8 mouse cellular contexts compared by ENCODE assay signal in the genomic region with DNA sequence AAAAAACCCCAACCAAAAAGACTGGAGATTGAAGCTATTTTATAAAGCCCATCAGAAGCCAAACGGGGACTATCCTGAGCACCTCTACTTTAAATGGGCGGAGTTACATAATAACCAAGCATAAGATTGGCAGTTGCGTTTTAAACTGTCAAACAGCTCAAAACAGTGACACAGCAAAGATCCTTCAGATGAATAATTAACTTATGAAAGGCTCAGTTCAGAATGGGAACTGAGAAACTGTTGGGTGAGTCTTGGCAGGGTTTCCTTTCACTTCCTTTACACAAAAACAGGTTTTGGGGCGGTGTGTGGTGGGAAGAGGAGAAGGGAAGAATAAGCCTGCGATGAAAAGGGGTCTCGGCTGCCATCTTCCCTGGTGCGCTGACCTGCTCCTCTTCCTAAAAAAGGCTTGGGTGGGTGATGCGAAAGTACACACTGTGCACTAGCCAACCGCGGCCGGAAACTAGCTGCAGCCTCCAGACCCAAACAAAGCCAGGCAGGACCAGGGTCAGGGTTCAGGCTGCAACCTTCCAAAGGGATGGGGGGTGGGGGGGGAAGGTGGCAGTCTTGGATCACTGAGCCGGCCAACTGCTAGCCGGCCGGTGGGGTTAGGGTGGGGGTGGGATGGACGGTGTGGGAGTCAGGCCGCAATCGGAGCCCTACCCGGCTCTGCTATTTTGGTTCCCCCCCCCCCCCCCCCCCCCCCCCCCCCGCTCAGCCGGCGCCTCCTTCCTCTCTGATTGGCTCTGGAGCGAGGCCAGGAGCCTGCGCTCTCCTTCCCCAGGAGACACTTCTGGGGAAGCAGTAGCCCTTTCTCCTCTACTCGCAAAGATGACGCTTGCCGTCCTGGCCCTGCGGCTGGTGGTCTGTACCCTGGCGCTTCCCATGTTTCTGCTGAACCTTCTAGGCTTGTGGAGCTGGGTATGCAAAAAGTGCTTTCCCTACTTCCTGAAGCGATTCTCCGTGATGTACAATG. TPM values are rescaled to one million over a fixed set of nuclear protein-coding genes. Genes with fewer than 3 reads are reported as not detected.
DNase-seq lines count a peak whose midpoint lies in the region; ATAC-seq and TF ChIP-seq lines count a peak whose summit lies in the region.

Gene Mettl7a1, plus strand, starts transcription at position 122 of the 973 bp plus-strand sequence.

- no peak for TF ChIP-seq POLR2A in bone marrow macrophage, adult 2 months (IDR thresholded peaks at IDR 0.05; ENCODE audit: borderline replicate concordance, low read depth, low read length)
- no peak for TF ChIP-seq POLR2A in spleen, adult 2 months (IDR thresholded peaks at IDR 0.05; ENCODE audit: low read depth, low read length)

- WGBS in embryonic facial prominence, embryonic 15.5 days: 2% methylated on average over 23 of the region's 30 CpGs
- WGBS in limb, embryonic 13.5 days: 5% methylated on average over 23 of the region's 30 CpGs
- 3% methylated on average over 25 of the region's 30 CpGs for WGBS in midbrain, embryonic 15.5 days
- under 1% methylated on average over 27 of the region's 30 CpGs for WGBS in spleen, adult 2 months

- TF ChIP-seq CTCF in bone marrow macrophage, adult 2 months (IDR thresholded peaks at IDR 0.05; ENCODE audit: low read depth, low read length): no peak
- TF ChIP-seq CTCF in spleen, adult 2 months (IDR thresholded peaks at IDR 0.05; ENCODE audit: extremely low read depth, insufficient read depth, insufficient read length, insufficient replicate concordance): no peak

- H3K9me3 ChIP-seq in embryonic facial prominence, embryonic 15.5 days (replicated peaks): no peaks in the 10 kb centered on the region
- H3K9me3 ChIP-seq in limb, embryonic 13.5 days: no peaks in the 10 kb centered on the region
- H3K9me3 ChIP-seq in midbrain, embryonic 15.5 days: no peaks in the 10 kb centered on the region

- peak within 1 kb of the TSS; percentile 26 for H3K9ac ChIP-seq in embryonic facial prominence, embryonic 15.5 days
- peak within 1 kb of the TSS; percentile 68 for H3K9ac ChIP-seq in limb, embryonic 13.5 days
- peak within 1 kb of the TSS; percentile 65 for H3K9ac ChIP-seq in midbrain, embryonic 15.5 days

- no peaks in the 10 kb centered on the region for H3K27me3 ChIP-seq in embryonic facial prominence, embryonic 15.5 days
- no peaks in the 10 kb centered on the region for H3K27me3 ChIP-seq in limb, embryonic 13.5 days
- no peaks in the 10 kb centered on the region for H3K27me3 ChIP-seq in midbrain, embryonic 15.5 days (replicated peaks)
- H3K27me3 ChIP-seq in spleen, adult 2 months (ENCODE audit: control insufficient read depth, insufficient read depth, low read length): no peaks in the 10 kb centered on the region

- H3K36me3 ChIP-seq in embryonic facial prominence, embryonic 15.5 days: no peaks in the 10 kb centered on the region
- H3K36me3 ChIP-seq in limb, embryonic 13.5 days: no peaks in the 10 kb centered on the region
- no peaks in the 10 kb centered on the region for H3K36me3 ChIP-seq in midbrain, embryonic 15.5 days (replicated peaks)
- no peaks in the 10 kb centered on the region for H3K36me3 ChIP-seq in spleen, adult 2 months (ENCODE audit: control insufficient read depth, insufficient read depth, low read length)

- H3K4me1 ChIP-seq in bone marrow macrophage, adult 2 months (ENCODE audit: control insufficient read depth, insufficient read depth, low read length): peaks cover 11% of the 10 kb centered on the region
- no peaks in the 10 kb centered on the region for H3K4me1 ChIP-seq in embryonic facial prominence, embryonic 15.5 days
- H3K4me1 ChIP-seq in limb, embryonic 13.5 days: 0 out of 2 replicates have a peak, but pooled peaks cover 4% of the 10 kb centered on the region
- peaks cover 15% of the 10 kb centered on the region for H3K4me1 ChIP-seq in midbrain, embryonic 15.5 days
- no peaks in the 10 kb centered on the region; the same call in 1 of the 2 replicates for H3K4me1 ChIP-seq in spleen, adult 2 months (ENCODE audit: control insufficient read depth, insufficient read depth, insufficient read length)

- peak; percentile 56; the same call in 1 of the 2 replicates for ATAC-seq in embryonic facial prominence, embryonic 15.5 days (ENCODE audit: insufficient number of reproducible peaks, low FRiP score, low TSS enrichment, low read depth)
- ATAC-seq in limb, embryonic 13.5 days (ENCODE audit: low FRiP score, low read depth): peak; percentile 75
- ATAC-seq in midbrain, embryonic 15.5 days (replicated peaks): peak; percentile 87

- peak within 1 kb of the TSS; percentile 82 for H3K27ac ChIP-seq in bone marrow macrophage, adult 2 months (ENCODE audit: insufficient read depth, low read depth, low read length)
- peak within 1 kb of the TSS; percentile 84 for H3K27ac ChIP-seq in embryonic facial prominence, embryonic 15.5 days (replicated peaks)
- H3K27ac ChIP-seq in limb, embryonic 13.5 days: peak within 1 kb of the TSS; percentile 61; the same call in 1 of the 2 replicates
- H3K27ac ChIP-seq in midbrain, embryonic 15.5 days: peak within 1 kb of the TSS; percentile 88
- peak within 1 kb of the TSS; percentile 88 for H3K27ac ChIP-seq in spleen, adult 2 months (ENCODE audit: insufficient read depth, low read length)

- DNase-seq in A20 (ENCODE audit: low read depth, low spot score): peak; percentile 89
- peak; percentile 83 for DNase-seq in heart, adult 8-10 months (ENCODE audit: low spot score)
- DNase-seq in kidney, adult 9 months: peak; percentile 88
- peak; percentile 55 to 65 for DNase-seq in spleen, adult 2 months (ENCODE audit: low read depth in 1 of 2, low spot score in 2 of 2)

- H3K4me2 ChIP-seq in embryonic facial prominence, embryonic 15.5 days (replicated peaks): peak within 1 kb of the TSS; percentile 81
- peak within 1 kb of the TSS; percentile 80 for H3K4me2 ChIP-seq in limb, embryonic 13.5 days (replicated peaks)
- H3K4me2 ChIP-seq in midbrain, embryonic 15.5 days: peak within 1 kb of the TSS; percentile 80

- H3K4me3 ChIP-seq in bone marrow macrophage, adult 2 months (ENCODE audit: insufficient read depth, low read length): peak within 1 kb of the TSS; percentile 70
- H3K4me3 ChIP-seq in embryonic facial prominence, embryonic 15.5 days (replicated peaks): peak within 1 kb of the TSS; percentile 57
- peak within 1 kb of the TSS; percentile 54 for H3K4me3 ChIP-seq in limb, embryonic 13.5 days
- H3K4me3 ChIP-seq in midbrain, embryonic 15.5 days: peak within 1 kb of the TSS; percentile 56
- peak within 1 kb of the TSS; percentile 66 for H3K4me3 ChIP-seq in spleen, adult 2 months (ENCODE audit: extremely low read depth, insufficient read depth, insufficient read length)

RNA-seq across cellular contexts. Expression of gene Mettl7a1, which starts in this region (rescaled TPM):
- polyA plus RNA-seq in bone marrow macrophage, adult 2 months (2012; ENCODE audit: insufficient read depth, insufficient read length, missing spikeins): 43.3 and 46.4 TPM in 2 replicates
- polyA plus RNA-seq in embryonic facial prominence, embryonic 15.5 days (2015; fragmentation: Nextera tagmentation; extraction: Ambion mirVana): 7.6 and 8.4 TPM in 2 replicates
- total RNA-seq in heart, adult 8-10 months (2022): 10 to 100 TPM; 51.7 to 63.4 (median 54.3) TPM
- 3.0 and 4.4 TPM in 2 replicates for polyA plus RNA-seq in limb, embryonic 13.5 days (2015; fragmentation: Nextera tagmentation; extraction: Ambion mirVana)
- 3.2 and 4.3 TPM in 2 replicates for polyA plus RNA-seq in midbrain, embryonic 15.5 days (2015; fragmentation: Nextera tagmentation; extraction: Ambion mirVana)
- polyA plus RNA-seq in spleen, adult 2 months (2012; rRNA removed): 13.6 and 16.9 TPM in 2 replicates

Comparison
In these comparisons a context has a peak if more than half of its experiments do, and no peak if none do; other contexts are left out.
1. Peak in every context shown above with its lines: DNase-seq, ATAC-seq, H3K4me3 ChIP-seq and H3K27ac ChIP-seq.